Mouse (Mus musculus) midbrain, embryonic 13.5 days (tissue): ENCODE results near the gene Hfe2. TPM values are rescaled to one million over a fixed set of nuclear protein-coding genes. Genes with fewer than 3 reads are reported as not detected.
"Not testable (repeated sequence)": the region's sequence is repeated elsewhere in the genome, so short reads cannot be mapped to it uniquely, and the experiment has no call there.

Source experiments
- ATAC-seq: fragments of 200-750 bp; cut with Nextera tagmentation; 2 replicates; pipeline ENCODE4 v1.8.0; 2017; ENCODE audit warnings: mild to moderate bottlenecking, moderate TSS enrichment, moderate library complexity
- H3K27ac ChIP-seq: fragments of 300-500 bp; sonication (generic); 2 replicates; pipeline ENCODE4 v1.5.1; 2015; ENCODE audit warnings: inconsistent platforms, mild to moderate bottlenecking, moderate library complexity
- H3K27me3 ChIP-seq: fragments of 300-500 bp; sonication (generic); 2 replicates; pipeline ENCODE4 v1.6.1; 2015; ENCODE audit warnings: mild to moderate bottlenecking, inconsistent platforms
- H3K36me3 ChIP-seq: fragments of 300-500 bp; sonication (generic); 2 replicates; pipeline ENCODE4 v1.6.1; 2015; ENCODE audit warnings: mild to moderate bottlenecking, inconsistent platforms
- H3K4me1 ChIP-seq: fragments of 300-500 bp; sonication (generic); replicated peaks from 2 replicates; pipeline ENCODE4 v1.6.1; 2015; ENCODE audit warnings: inconsistent platforms
- H3K4me2 ChIP-seq: fragments of 300-500 bp; sonication (generic); replicated peaks from 2 replicates; pipeline ENCODE4 v1.6.1; 2015; ENCODE audit warnings: moderate library complexity, mild to moderate bottlenecking, inconsistent platforms
- H3K4me3 ChIP-seq: fragments of 300-500 bp; sonication (generic); replicated peaks from 2 replicates; pipeline ENCODE4 v1.5.1; 2015; ENCODE audit warnings: mild to moderate bottlenecking, inconsistent platforms
- H3K9ac ChIP-seq: fragments of 300-500 bp; sonication (generic); replicated peaks from 2 replicates; pipeline ENCODE4 v1.6.1; 2015; ENCODE audit warnings: mild to moderate bottlenecking, inconsistent platforms
- H3K9me3 ChIP-seq: fragments of 300-500 bp; sonication (generic); 2 replicates; pipeline ENCODE4 v1.6.1; 2016; ENCODE audit warnings: mild to moderate bottlenecking, inconsistent platforms
- WGBS: fragments of 180-500 bp; shearing (Covaris S2); methylation state at CpG from one replicate; pipeline ENCODE4 v1.1.7; 2015; 5-methylcytosine and 5-hydroxymethylcytosine counted together
- polyA plus RNA-seq: library from polyadenylated mRNA; unstranded; fragments of >200 nt; fragmentation: Nextera tagmentation; extraction: Ambion mirVana; gene quantifications from 2 replicates; pipeline ENCODE4 v1.2.1, GENCODE M21; 2015

Gene Hfe2
- polyA plus RNA-seq, 1 experiment from 2014 or later = 0.62 TPM

GRCm38 (mm10) chr3:96507966-96508365 is 17.0 kb upstream of the Hfe2 start:
- WGBS = 98% methylated on average over 8 of the region's 9 CpGs
- H3K4me1 ChIP-seq, H3K4me3 ChIP-seq, H3K27me3 ChIP-seq, H3K27ac ChIP-seq, H3K9ac ChIP-seq, ATAC-seq, H3K36me3 ChIP-seq, H3K4me2 ChIP-seq, H3K9me3 ChIP-seq: not testable (repeated sequence)

DNA sequence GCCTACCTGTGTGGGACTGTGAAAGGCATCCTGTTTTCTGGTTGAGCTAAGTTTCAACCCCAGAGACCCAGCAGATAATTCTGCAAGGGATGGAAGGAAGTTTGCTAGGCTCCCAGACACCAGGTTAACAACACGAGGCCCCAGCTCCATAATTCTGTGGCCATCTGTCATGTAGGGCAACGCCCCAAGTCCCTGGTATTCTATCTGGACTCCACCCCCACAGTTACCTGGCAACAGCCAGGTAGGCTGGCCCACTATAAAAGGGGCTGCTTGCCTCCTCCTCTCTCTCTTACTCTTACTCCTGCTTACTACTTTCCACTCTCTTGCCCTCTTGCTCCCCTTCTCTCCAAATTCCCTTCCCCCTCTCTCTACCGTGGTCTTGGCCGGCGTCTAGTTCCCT is 4.8 kb upstream of the Hfe2 start:
- Histone ChIP-seq H3K4me2 (no peak overlapping the region), H3K9ac (no peak overlapping the region), H3K9me3 (no peaks in the 10 kb centered on the region), H3K36me3 (no peaks in the 10 kb centered on the region), H3K27me3 (0 out of 2 replicates have a peak, but pooled peaks cover under 1% of the 10 kb centered on the region), H3K4me1 (no peaks in the 10 kb centered on the region), H3K4me3 (no peak overlapping the region), H3K27ac (no peak overlapping the region)
- no peak for ATAC-seq
- 44% methylated on average over 5 of the region's 5 CpGs for WGBS

DNA sequence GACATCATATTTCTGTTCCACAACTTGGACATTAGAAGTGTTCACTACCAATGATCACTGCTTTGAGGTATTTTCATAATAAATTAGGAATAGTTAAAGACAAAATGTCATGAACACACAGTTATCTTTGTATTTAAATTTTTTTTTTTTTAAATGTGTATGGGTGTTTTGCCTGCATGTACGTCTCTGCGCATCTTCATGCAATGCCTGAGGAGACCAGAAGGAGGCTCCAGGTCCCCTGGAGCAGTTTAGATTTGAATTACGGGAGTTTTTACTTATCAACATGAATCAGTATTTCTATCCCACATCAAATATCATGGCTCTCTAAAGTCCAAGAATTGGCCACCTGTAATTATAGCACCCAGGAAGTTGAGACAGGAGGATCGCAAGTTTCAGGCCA is 2.8 kb upstream of the Hfe2 start:
- H3K4me1 ChIP-seq = peaks cover 6% of the 10 kb centered on the region
- no peak overlapping the region for H3K27ac ChIP-seq
- H3K27me3 ChIP-seq = peaks cover 16% of the 10 kb centered on the region
- H3K4me3 ChIP-seq = no peak overlapping the region
- no peak overlapping the region for H3K4me2 ChIP-seq
- H3K9ac ChIP-seq = no peak overlapping the region
- ATAC-seq = no peak
- 61% methylated on average over 4 of the region's 4 CpGs for WGBS
- H3K36me3 ChIP-seq = no peaks in the 10 kb centered on the region
- no peaks in the 10 kb centered on the region for H3K9me3 ChIP-seq

GRCm38 (mm10) chr3:96524028-96524810 is 753 bp upstream of the Hfe2 start:
- Histone ChIP-seq H3K36me3 (no peaks in the 10 kb centered on the region), H3K4me1 (peaks cover 9% of the 10 kb centered on the region), H3K4me3 (no peak overlapping the region), H3K27me3 (peaks cover 37% of the 10 kb centered on the region), H3K27ac (no peak overlapping the region), H3K9ac (no peak overlapping the region), H3K9me3 (no peaks in the 10 kb centered on the region), H3K4me2 (no peak overlapping the region)
- no peak for ATAC-seq
- 61% methylated on average over 12 of the region's 12 CpGs for WGBS

- Histone ChIP-seq H3K27me3 (peaks cover 37% of the 10 kb centered on the region), H3K9ac (no peak overlapping the region), H3K4me3 (no peak overlapping the region), H3K4me2 (no peak overlapping the region), H3K4me1 (peaks cover 9% of the 10 kb centered on the region), H3K36me3 (no peaks in the 10 kb centered on the region), H3K27ac (no peak overlapping the region), H3K9me3 (no peaks in the 10 kb centered on the region)
- WGBS = 72% methylated on average over 11 of the region's 11 CpGs
- no peak; the same call in 1 of the 2 replicates for ATAC-seq
These were observed 1.2 kb downstream of the Hfe2 start for GRCm38 (mm10) chr3:96526013-96526762.

DNA sequence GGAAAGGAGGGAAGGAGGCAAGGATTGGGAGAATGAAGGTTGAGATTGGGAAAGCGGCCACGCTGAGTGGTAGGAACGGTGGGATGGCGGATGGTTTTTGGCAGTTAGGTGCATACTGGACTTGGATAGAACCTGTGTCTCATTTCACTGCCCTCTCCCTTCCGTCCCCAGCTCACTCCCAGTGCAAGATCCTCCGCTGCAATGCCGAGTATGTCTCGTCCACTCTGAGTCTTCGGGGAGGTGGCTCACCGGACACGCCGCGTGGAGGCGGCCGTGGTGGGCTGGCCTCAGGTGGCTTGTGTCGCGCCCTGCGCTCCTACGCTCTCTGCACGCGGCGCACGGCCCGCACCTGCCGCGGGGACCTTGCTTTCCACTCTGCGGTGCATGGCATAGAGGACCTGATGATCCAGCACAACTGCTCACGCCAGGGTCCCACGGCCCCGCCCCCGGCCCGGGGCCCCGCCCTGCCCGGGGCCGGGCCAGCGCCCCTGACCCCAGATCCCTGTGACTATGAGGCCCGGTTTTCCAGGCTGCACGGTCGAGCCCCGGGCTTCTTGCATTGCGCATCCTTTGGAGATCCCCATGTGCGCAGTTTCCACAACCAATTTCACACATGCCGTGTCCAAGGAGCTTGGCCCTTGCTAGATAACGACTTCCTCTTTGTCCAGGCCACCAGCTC is 2.0 kb downstream of the Hfe2 start:
- ATAC-seq = peak; percentile 70
- Histone ChIP-seq H3K27ac (no peak overlapping the region), H3K27me3 (peaks cover 37% of the 10 kb centered on the region), H3K36me3 (no peaks in the 10 kb centered on the region), H3K9me3 (no peaks in the 10 kb centered on the region), H3K9ac (peak overlapping the region; percentile 57), H3K4me2 (peak overlapping the region; percentile 78), H3K4me1 (peaks cover 9% of the 10 kb centered on the region), H3K4me3 (peak overlapping the region; percentile 46)
- WGBS = 4% methylated on average over 44 of the region's 44 CpGs

DNA sequence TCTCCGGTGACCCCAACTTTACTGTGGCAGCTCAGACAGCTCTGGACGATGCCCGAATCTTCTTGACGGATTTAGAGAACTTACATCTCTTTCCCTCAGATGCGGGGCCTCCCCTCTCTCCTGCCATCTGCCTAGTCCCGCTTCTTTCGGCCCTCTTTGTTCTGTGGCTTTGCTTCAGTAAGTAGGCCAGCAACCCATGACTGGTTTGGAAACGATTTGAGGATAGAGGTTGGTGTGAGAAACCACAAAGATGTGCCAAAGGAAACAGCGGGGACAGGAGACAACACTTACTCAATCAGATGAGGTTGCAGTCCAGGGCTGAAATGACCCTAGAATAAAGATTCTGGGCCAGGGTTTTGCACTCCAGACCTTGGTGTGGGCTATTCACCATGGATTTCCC is 3.5 kb downstream of the Hfe2 start:
- Histone ChIP-seq H3K9ac (no peak overlapping the region), H3K4me3 (no peak overlapping the region), H3K4me1 (peaks cover 9% of the 10 kb centered on the region), H3K9me3 (no peaks in the 10 kb centered on the region), H3K27ac (no peak overlapping the region), H3K4me2 (no peak overlapping the region), H3K27me3 (peaks cover 37% of the 10 kb centered on the region), H3K36me3 (no peaks in the 10 kb centered on the region)
- ATAC-seq = no peak
- 32% methylated on average over 9 of the region's 9 CpGs for WGBS

DNA sequence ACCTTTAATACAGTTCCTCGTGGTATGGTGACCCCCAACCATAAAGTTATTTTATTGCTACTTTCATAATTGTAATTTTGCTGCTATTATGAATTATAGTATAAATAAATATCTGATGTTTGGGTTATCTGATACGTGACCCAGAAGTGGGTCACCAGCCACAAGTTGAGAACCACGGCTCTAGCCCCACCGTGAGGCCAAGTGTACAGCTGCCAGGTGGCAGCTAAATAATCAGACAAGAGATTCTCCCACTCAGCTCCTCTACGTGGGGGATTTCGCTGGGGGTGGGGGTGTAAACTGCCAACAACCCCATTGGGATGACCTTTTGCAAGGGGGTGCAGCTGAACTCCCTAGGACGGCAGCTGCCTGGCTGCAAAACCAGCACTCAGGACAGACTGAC is 7.1 kb downstream of the Hfe2 start:
- H3K9me3 ChIP-seq = no peaks in the 10 kb centered on the region
- H3K4me2 ChIP-seq = no peak overlapping the region
- H3K27me3 ChIP-seq = peaks cover 22% of the 10 kb centered on the region
- ATAC-seq = no peak
- H3K9ac ChIP-seq = no peak overlapping the region
- no peaks in the 10 kb centered on the region for H3K36me3 ChIP-seq
- no peak overlapping the region for H3K4me3 ChIP-seq
- no peak overlapping the region for H3K27ac ChIP-seq
- H3K4me1 ChIP-seq = peaks cover 4% of the 10 kb centered on the region
- 72% methylated on average over 7 of the region's 7 CpGs for WGBS

GRCm38 (mm10) chr3:96534300-96534699 is 9.3 kb downstream of the Hfe2 start:
- Histone ChIP-seq H3K4me2 (no peak overlapping the region), H3K4me3 (no peak overlapping the region), H3K9me3 (no peaks in the 10 kb centered on the region), H3K4me1 (no peaks in the 10 kb centered on the region), H3K27me3 (no peaks in the 10 kb centered on the region; the same call in 1 of the 2 replicates), H3K36me3 (no peaks in the 10 kb centered on the region), H3K9ac (no peak overlapping the region), H3K27ac (no peak overlapping the region)
- ATAC-seq = no peak
- 55% methylated on average over 2 of the region's 2 CpGs for WGBS

DNA sequence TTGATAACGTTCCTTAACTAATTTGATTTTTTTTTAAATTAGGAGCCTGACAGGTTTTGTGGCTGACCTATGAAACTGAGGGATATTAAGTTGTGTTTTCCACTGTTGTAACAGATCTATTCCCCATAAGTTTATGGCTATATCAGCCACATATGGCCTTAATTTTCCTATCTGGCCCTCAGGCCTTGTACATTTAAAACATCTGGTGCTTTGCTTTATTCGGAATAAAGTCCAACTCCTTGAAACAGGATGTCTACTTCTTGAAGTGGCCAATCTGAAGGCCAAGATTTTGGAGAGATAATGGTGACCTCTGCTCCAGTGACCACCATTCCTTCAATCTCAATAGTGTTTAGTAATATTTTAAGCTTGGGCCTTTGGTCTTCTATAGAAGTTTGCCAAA is 14.3 kb downstream of the Hfe2 start:
- no peaks in the 10 kb centered on the region for H3K36me3 ChIP-seq
- H3K4me2 ChIP-seq = no peak overlapping the region
- H3K4me3 ChIP-seq = no peak overlapping the region
- 83% methylated on average over 2 of the region's 2 CpGs for WGBS
- H3K27me3 ChIP-seq = no peaks in the 10 kb centered on the region
- no peaks in the 10 kb centered on the region for H3K4me1 ChIP-seq
- no peak overlapping the region for H3K27ac ChIP-seq
- ATAC-seq = no peak
- H3K9me3 ChIP-seq = no peaks in the 10 kb centered on the region
- H3K9ac ChIP-seq = no peak overlapping the region

- no peak for ATAC-seq
- no peaks in the 10 kb centered on the region for H3K4me1 ChIP-seq
- WGBS = 28% methylated on average over 6 of the region's 6 CpGs
- H3K9ac ChIP-seq = no peak overlapping the region
- no peak overlapping the region for H3K27ac ChIP-seq
- H3K36me3 ChIP-seq = no peaks in the 10 kb centered on the region
- no peak overlapping the region for H3K4me2 ChIP-seq
- no peak overlapping the region for H3K4me3 ChIP-seq
- H3K9me3 ChIP-seq = no peaks in the 10 kb centered on the region
- H3K27me3 ChIP-seq = no peaks in the 10 kb centered on the region
These were observed 15.8 kb downstream of the Hfe2 start for GRCm38 (mm10) chr3:96540740-96541139.
